Mouse (Mus musculus): Measurements from ENCODE around the gene Clmp.
A peak's percentile ranks its signal among the peaks of the same experiment; 100 is the strongest.
"Not testable (repeated sequence)": the region's sequence is repeated elsewhere in the genome, so short reads cannot be mapped to it uniquely, and the experiment has no call there.

Clmp gene

DNA sequence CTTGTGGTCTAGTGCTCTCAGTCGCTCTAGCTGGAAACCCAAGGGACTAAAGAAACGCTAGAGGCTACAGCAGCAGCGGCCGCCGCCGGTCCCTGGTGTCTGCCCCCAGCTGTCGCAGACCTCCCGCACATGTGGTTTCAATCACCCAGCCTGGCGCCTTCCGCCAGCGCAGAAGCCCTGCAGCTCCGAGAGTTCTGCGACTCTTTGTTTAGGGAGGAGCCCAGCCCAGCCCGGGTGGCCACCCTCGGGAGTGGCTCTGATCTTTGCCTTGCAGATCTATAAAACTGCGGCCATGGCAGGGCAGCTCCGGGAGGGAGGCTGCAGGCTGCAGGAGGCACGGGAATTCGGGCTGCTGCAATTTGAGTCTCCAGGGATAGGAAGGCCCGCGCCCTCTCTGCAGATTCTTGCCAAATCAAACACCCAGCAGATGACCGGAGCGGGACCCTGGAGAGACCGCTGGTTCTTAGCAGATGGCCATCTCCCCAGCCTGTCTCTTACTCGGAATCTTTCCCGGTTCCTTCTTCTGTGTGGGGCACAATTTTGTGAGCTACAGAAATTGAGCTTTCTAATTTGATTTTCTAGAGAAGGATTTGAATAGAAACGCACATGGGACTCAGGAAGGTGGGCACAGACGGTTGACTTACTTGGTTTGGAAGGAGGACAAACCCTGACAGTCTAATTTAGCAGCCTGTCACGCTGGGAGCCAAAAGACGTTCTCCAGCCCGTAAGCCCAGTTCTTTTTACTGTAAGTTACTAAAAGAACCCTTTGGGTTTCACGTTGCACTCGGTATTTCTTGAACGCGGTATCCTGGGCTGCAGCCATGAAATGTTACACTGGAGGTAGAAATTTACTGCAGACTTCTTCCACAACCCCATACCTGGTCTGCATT, 45.2 kb downstream of the Clmp start:
- no peak for DNase-seq (ENCODE audit: extremely low read depth, low read depth)

DNA sequence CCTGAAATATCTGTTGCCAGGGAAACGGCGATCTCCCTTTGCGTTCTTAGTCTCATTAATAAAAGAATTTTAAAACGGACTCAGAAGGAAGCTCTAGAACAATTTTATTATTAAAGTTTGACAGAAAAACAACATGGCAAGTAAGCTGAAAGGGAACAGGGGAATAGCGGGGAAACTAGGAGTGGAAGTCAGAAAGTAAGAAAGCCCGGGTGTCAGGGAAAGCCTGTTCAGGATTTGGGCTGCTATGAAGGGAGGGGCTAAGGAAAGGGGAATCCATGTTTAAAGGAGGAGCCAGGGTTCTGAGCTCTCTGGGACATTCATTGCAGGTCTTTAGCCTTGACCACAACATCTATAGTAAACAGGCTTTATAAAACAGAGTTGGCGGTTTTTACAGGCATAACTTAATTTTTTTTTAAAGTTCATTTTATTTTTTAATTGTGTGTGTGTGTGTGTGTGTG, 45.9 kb downstream of the Clmp start:
- DNase-seq (ENCODE audit: extremely low read depth, low read depth) = no peak

DNA sequence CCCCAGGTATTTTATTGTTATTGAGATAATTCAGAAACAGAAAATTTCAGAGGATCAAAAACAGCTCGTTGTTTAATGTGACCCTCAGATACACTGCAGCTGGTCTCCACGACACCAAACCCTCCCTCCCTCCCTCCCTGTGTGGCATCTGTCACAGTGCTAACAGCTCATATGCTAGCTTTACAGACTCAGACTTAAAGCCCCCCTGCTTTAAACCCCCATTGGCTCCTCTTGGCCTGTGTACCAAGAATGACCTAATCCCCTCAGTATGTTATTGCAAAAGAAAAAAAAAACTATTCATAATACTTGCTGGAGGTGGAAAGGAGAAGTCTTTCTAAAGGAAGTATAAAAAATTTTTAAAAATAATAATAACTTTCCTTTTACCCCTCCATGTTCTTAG, 46.5 kb downstream of the Clmp start:
- DNase-seq (ENCODE audit: extremely low read depth, low read depth) = no peak

DNA sequence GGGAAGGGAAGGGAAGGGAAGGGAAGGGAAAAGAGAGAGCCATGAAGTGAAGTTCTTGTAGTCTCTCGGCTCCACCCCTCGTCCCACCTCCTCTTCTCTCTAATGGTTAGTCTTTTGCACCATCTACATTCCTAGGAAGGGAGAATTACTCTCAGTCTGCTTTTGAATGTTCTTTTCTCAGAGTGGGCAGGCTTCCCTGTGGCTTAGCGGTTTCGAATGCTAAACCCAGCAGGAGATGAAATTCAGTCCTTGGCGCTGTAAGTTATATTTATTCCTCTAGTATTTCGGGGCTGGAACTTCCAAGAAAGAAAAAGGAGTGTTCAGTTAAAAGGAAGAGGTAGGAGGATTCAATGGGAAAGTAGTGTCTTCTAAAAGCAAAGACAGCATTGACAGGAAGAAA, 51.4 kb downstream of the Clmp start:
- DNase-seq (ENCODE audit: extremely low read depth, low read depth) = no peak

DNA sequence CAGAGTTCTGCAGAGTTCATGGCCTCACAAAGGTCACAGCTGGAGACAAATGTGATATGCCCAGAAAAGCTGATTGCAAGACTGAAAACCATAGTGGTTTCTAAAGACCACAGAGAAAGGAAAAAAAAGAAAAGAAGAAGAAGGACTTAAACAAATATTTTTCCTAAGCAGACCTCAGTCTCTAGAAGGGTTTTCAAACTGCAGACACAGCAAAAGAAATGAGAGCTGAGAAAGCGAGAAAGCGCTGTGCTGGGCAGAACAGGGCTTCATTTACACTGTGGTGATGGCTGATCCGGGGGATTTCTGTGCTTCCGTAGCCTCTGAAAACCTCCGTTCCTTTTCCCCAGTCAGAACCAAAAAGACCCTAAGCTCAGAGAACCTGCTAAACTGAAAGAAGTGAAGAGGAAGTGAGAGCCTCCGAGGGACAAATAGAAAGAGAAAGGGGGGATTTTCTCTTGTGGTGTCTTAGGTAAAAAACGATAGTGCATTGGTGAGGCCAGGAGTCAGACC, 57.8 kb downstream of the Clmp start:
- no peak for DNase-seq (ENCODE audit: extremely low read depth, low read depth)

DNA sequence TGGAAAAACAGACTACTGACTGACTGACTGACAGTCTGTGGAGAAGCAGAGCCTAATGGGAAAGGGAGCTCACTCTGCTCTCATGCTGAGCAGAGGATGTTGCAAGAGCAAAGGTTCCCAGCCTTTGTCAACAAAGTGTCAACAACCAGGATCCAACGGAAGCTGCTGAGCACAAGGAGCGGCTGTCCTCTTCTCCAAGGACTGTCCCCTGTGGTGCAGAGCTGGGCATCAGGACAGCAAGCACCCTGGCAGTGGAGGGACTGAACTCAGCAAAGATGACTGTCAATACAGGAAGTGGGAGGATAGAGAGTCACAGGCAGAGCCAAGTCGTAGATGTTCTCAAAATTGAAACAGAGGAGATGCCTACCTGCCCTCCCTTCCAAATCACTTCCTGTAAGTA, 58.5 kb downstream of the Clmp start:
- DNase-seq (ENCODE audit: extremely low read depth, low read depth) = no peak

DNA sequence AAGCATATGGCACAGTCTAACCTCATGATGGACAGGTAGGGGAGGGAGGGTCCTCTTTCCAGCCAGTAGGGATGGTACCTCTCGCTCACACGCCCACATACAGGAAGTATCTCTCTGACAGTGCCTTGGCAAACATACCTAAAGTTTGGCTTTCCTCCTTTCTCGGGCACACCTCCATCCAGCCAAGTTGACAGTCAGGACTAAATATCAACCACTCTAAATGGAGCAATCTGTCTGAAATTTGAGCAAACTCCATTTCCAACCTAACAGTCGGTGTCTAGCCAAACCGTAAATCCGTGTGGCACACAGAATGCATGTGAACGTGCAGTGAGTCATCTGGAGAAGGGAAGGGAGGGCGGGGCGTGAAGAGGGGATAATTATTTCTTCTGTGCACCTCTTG, 61.0 kb downstream of the Clmp start:
- DNase-seq (ENCODE audit: extremely low read depth, low read depth) = no peak

DNA sequence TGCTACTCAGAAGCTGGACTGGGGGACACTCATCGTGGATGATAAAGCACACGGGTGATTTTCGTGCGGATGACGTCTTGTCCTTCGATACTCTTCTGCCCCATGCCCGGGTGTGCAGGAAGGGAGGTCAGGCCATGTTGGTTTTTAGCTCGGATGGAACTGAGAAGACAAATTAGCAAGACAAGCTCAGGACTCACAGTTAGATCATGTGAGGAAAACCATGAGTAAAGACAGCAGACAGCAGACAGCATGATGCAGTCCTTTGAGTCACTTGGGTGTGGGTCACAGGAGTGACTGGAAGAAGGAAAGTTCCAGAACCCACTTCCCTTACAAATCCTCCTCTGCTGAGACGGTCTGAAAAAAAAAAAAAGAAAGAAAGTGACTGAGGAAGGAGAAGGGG, 61.5 kb downstream of the Clmp start:
- no peak for DNase-seq (ENCODE audit: extremely low read depth, low read depth)

DNA sequence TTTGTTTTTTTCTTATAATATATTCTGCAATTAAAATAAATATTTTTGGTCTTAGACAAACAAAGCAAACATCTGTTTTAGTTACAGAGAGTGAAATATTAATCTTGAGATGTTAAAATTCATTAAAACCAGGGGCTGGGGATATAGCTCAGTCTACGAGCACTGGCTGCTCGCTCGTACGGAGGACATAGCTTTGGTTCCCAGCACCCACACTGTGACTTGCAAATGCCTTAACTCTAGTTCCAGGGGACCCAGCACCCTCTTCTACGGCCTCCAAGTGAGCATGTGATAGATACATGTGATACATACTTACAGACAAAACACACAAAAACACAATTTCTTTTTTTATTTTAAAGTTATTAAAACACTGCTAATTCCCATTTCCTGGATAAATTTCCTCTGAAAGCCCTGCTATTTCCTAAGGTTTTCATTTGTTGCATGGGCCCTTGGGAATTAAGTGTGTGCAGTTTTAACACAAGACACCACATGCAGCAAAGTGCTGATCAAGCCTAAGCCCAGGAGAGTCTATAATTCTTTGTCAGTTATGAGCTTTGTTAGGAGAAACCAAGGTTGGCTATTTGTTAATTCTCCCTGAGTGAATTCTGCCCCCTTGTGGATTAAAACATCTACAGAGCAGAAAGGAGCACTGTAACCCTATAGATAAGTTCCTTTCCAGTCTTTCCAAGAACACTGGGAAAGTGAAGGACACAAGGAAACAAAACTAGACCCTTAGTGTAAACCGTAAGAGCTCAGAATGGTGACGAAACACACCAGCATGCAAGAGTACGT, 64.3 kb downstream of the Clmp start:
- DNase-seq (ENCODE audit: extremely low read depth, low read depth) = no peak

DNA sequence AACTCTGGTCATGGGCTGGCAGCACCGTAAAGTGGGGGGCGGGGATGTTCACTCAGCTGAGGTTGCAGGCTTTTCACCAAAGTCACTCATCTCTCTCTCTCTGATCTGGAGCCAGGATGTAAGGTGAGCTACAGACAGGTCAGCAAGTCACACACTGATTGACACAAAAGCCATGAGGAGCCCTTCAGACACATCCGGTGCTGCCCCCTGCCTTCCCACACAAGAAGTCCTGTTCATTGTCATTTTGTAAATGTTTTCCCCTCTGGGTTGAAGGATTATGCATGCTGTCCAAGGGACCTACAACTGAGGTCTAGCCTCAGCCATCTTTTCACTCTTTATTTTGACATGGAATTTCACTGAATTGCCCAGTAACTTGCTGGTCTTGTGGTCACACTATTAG, 66.0 kb downstream of the Clmp start:
- DNase-seq (ENCODE audit: extremely low read depth, low read depth) = no peak

DNA sequence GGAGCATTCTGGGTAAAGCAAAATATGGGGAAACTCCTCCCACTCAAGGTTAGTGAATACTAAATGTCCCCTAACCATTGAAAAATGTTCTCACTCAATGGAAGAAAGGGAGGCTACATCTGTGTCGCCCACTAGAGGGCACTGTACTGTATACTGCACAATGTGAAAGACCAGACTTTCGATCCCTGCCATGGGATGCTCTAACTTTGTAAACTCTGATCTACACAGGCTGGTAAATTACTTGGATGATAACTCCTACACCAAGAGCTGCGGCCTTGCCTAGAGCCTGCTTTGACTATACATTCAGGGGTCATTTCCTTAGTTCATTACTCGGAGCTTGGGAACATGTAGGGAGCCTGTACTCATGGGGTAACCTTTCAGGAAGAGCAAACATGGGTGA, 70.6 kb downstream of the Clmp start:
- peak; percentile 78 for DNase-seq (ENCODE audit: extremely low read depth, low read depth)

DNA sequence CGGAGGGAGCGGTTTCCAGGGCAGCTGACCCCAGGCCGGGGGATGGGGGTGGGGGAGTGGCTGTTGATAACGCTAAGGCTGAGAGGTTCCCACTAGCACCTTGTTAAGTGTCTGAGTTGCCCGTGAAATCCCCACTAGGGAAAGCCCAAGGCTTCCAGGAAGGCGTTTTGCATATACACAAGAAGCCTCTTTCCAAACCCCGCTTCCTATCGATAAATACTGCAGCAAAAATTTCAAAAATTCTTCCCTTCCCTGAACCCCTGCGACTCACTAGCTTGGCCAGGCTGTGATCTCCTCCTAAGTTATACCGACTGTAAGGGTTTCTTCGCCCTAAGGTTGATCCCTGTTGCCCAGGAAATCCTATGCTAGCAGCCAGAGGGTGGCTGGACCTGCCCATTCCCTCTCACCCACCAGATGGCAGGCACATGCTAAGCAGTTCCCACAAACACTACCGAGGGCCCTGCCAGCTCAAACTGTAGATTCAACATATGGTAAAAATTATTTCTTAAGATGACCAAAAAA, 71.4 kb downstream of the Clmp start:
- DNase-seq (ENCODE audit: extremely low read depth, low read depth) = no peak

DNA sequence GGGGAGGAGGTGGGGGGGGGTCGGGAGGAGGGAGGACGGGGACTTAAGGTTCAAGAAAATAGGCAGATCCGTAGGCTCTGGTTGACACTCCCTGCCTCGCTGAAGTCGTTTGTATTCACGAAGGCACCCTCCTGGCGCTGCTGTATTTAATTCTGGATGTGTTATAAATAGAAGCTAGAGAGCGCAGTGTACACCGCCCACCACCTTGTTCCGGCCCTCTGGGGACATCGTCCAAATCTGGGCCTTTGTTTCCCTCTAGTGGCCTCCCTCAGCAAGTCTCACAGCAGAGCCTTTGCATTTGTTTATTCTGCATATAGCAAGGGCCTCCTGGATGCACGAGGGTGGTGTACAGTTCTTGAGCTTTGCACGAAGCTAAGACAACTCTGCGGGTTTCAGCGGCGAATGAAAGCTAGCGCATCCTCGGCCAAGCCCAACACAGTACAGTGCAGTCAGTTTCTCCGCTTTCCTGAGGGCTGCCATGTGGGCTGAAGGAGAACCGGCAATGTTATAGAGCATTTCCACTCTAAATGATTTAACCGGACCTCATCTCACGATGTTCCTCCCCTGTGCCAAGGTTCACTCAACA, 72.0 kb downstream of the Clmp start:
- DNase-seq (ENCODE audit: extremely low read depth, low read depth) = peak; percentile 68

DNA sequence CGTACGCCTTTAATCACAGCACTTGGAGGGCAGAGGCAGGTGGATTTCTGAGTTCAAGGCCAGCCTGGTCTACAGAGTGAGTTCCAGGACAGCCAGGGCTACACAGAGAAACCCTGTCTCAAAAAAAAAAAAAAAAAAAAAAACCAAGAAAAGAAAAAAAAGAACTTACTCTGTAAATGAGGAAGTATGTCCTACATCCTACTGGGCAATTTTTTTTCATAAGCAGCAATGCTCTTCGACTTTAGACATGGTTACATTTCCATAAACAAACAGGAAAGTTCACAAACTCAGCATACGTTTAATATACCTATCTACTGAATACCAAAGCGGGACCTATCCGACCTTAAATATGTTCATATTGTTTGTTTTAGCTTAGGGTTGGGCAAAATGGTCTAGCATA, 76.6 kb downstream of the Clmp start:
- DNase-seq (ENCODE audit: extremely low read depth, low read depth) = peak; percentile 59

DNA sequence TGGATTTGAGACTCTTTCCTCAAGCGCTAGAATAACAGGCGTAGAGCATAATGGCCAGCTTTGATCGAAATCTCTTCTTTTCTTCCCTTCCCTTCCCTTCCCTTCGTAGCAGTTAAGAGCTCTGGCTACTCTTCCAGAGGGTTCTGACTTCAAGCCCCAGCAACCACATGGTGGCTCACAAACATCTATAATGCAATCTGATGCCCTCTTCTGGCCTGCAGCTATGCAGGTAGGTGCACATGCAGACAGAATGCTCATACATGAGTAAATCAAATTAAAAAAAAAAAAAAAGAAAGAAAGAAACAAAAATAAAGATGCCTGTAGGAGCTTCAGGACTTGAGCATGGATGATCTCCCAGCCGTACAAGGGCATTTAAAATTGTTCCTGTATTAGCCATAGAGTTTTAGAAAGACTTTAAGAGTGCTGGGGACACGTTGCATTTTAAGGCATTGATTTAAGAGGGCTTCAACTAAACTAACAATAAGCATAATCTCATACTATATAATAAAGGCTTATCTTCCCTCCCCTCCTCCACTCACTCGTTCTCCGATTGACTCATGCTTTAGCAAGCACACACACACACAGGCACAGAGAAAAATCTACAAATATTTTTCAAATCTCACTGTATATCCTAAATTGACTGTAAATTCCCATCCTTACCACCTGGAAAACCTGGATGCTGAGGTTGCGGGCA, 79.3 kb downstream of the Clmp start:
- no peak for DNase-seq (ENCODE audit: extremely low read depth, low read depth)

DNA sequence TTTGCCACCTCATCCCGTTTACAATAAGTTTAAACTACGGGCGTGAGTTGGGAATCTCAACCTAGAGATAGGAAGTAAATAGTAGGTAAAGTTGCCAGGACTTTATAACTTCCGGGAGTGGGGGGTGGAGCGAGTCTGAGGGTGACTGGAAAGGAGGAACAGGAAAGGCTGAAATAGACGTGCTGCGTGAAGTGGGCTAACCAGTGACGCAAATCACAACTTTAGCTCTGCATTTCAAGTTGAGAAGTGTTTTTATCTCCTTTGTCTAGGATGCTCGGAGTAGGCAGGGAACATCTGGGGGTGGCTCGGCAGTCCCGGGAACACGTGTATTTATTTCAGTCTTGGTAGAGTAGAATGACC, 79.8 kb downstream of the Clmp start:
- DNase-seq (ENCODE audit: extremely low read depth, low read depth) = no peak

DNA sequence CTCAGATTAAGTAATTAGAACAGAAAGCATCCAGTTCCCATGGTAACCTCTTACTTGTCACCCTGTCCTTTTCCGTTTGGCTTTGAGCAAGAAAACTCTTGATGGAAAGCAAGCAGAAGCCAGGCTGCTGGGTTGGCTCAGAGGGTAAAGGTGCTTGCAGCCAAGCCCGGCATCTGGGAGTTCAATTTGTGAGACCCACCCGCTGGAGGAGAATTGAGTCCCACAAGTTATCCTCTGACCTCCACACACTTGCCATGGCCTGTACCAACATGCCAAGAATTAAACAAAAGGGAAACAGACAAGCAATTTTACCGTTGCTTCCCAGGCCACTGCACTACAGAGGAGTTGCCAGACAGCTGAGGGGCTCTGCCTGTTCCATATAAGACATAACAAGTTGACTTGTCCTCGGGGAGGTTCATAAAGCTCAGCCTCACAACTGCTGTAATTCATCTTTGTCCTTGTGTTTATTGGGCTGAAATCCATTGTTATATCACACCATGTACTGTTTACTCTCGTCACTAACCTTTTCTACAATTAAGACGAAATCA, 80.4 kb downstream of the Clmp start:
- no peak for DNase-seq (ENCODE audit: extremely low read depth, low read depth)

DNA sequence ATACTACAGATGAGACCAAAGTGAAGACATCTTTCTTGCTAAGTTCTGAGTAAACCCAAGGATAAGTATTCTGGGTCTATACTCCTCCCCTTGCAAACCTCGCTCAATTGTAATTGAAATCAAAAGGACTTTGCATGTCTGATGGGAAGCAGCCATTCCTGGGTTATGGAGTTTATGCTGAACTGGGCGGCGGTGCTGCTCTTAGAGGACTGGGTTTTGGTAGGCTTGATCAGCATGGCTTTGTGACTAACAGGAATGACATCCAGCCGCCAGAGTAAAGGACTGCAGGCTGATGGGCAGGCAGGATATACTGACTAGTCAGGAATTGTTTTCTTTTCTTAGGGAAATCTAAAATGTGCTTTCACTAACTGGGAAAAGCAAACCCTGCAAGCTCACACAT, 82.2 kb downstream of the Clmp start:
- no peak for DNase-seq (ENCODE audit: extremely low read depth, low read depth)

DNA sequence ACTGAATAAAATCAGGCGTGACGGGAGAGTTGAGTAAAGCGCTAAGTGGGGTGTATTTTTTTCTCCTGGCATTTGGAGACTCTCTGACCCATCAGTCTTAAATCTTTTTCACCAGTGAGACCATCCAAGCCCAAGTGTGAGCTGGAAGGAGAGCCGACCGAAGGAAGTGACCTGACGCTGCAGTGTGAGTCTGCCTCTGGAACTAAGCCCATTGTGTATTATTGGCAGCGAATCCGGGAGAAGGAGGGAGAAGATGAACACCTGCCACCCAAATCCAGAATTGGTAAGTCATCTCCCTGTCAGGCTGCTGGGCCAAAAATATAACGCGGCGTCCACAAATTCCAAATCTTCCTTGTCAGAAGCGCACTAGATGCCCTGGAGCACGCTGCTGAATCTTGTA, 86.5 kb downstream of the Clmp start:
- no peak for DNase-seq (ENCODE audit: extremely low read depth, low read depth)

DNA sequence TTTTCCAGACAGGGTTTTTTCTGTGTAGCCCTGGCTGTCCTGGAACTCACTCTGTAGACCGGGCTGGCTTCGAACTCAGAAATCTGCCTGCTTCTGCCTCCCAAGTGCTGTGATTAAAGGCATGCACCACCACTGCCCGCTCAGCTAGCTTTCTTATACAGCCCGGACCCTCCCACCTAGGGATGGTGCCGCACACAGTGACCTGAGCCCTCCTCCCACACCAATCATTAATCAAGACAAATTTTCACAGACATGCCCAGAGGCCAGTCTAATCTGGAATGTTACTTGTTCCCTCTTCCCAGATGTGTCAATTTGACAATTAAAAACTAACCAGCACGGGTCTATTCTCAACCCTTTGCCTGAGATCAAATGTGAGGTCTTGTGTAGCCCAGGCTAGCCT, 87.4 kb downstream of the Clmp start:
- DNase-seq (ENCODE audit: extremely low read depth, low read depth) = not testable (repeated sequence)

DNA sequence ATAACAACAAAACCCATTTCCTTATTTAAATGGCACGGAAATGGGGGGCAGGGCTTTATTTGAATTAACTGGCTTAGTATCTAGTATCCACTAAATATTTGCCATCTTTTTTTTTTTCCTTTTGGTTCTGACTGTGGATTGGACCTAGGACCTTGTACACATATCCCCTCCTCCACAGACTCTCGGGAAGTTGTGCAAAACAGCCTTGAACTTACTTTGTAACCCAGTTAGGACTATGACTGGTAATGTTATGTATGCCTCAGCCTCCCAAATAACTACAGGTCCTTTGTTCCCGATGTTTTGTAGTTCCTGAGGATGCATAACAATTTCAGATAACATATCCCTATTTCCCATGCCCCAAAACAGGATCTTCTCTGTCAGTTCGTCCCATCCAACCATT, 88.1 kb downstream of the Clmp start:
- DNase-seq (ENCODE audit: extremely low read depth, low read depth) = no peak
